ENCODE assay signal across 8 mouse cellular contexts in the genomic region with DNA sequence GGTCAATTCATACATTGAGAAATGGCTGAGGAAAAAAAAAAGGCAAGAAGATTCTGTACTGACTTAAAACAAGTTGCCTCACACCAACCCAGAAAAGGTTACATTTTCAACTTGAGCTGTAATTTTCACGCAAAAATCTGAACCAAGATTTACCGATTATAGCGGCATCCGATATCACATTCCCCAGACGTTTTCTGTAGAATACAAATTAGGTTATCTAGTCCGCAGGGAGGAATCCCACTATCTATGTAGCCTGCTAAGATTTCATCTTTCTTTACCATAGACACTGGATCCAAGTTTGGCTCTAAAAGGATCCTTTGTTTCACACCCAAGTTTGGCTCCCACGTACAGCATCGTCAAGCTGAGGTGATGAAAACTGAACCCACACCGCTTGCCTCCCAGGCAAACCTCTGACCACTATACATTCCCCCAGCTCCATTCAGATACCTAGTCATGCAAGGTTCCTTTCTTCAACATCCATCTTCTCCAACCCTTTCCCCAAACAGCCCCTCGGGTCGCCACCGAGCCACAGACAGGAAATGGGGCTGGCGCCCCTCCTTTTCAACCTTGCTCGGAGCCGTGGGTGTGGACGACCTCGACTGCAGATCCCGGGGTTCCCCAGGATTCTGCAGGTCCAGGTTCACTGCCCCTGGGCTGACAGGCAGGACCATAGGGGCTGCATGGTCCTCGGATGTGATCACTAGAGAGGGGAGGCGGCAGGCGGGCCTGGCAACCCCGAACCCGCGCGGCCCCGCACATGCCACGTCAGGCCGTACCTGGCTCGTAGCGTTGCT. TPM values are rescaled to one million over a fixed set of nuclear protein-coding genes. Genes with fewer than 3 reads are reported as not detected.
DNase-seq lines count a peak whose midpoint lies in the region; ATAC-seq lines count a peak whose summit lies in the region.

No protein-coding gene starts in this region.

- peaks cover 13% of the 10 kb centered on the region for H3K4me1 ChIP-seq in hindbrain, embryonic 12.5 days
- H3K4me1 ChIP-seq in midbrain, embryonic 10.5 days, result peaks cover 15% of the 10 kb centered on the region

- under 1% methylated on average over 30 of the region's 30 CpGs for WGBS in hindbrain, embryonic 12.5 days
- WGBS in midbrain, embryonic 10.5 days, result 1% methylated on average over 30 of the region's 30 CpGs

- H3K4me2 ChIP-seq in hindbrain, embryonic 12.5 days (replicated peaks), result peak overlapping the region; percentile 56

- intact Hi-C loops in left cerebral cortex, postnatal 36 days (cut with DNase I), result loop anchor here (2.0 to 5.0 kb wide), 4 partner anchors 43 to 271 kb away; a partner anchor contains a TSS

- peak overlapping the region; percentile 93 for H3K27ac ChIP-seq in hindbrain, embryonic 12.5 days
- H3K27ac ChIP-seq in midbrain, embryonic 10.5 days (replicated peaks), result peak overlapping the region; percentile 91

- H3K9me3 ChIP-seq in hindbrain, embryonic 12.5 days (replicated peaks), result no peaks in the 10 kb centered on the region
- H3K9me3 ChIP-seq in midbrain, embryonic 10.5 days (replicated peaks), result no peaks in the 10 kb centered on the region

- H3K4me3 ChIP-seq in hindbrain, embryonic 12.5 days, result peak overlapping the region; percentile 92
- peak overlapping the region; percentile 76 for H3K4me3 ChIP-seq in midbrain, embryonic 10.5 days

- no peaks in the 10 kb centered on the region for H3K27me3 ChIP-seq in hindbrain, embryonic 12.5 days
- no peaks in the 10 kb centered on the region for H3K27me3 ChIP-seq in midbrain, embryonic 10.5 days (ENCODE audit: low read depth, poor library complexity, severe bottlenecking)

- peak; percentile 8 for DNase-seq in left cerebral cortex, adult 11 months (ENCODE audit: low spot score)
- DNase-seq in left cerebral cortex, postnatal 36 days (ENCODE audit: low spot score in 2 of 2), result no peak
- DNase-seq in brain, adult 2 months (ENCODE audit: low read depth, low spot score), result peak; percentile 55
- no peak for DNase-seq in midbrain, embryonic 10.5 days (ENCODE audit: low spot score)
- no peak for DNase-seq in ovary, postnatal 14 days (ENCODE audit: low spot score)
- no peak for DNase-seq in cerebellum, adult 9-10 months
- no peak for DNase-seq in ovary, postnatal 36 days (ENCODE audit: low spot score)

- ATAC-seq in hindbrain, embryonic 12.5 days (ENCODE audit: low FRiP score), result no peak

- H3K36me3 ChIP-seq in hindbrain, embryonic 12.5 days, result no peaks in the 10 kb centered on the region
- no peaks in the 10 kb centered on the region for H3K36me3 ChIP-seq in midbrain, embryonic 10.5 days

- peak overlapping the region; percentile 87 for H3K9ac ChIP-seq in hindbrain, embryonic 12.5 days

RNA-seq across cellular contexts. Expression of a gene that starts 0.5 kb away (rescaled TPM):
- total RNA-seq in left cerebral cortex, postnatal 36 days (2021), result 10 to 100 TPM; 16.5 to 18.3 TPM
- polyA plus RNA-seq in hindbrain, embryonic 12.5 days (2016; fragmentation: Nextera tagmentation; extraction: Ambion mirVana), result 32.3 and 32.4 TPM in 2 replicates
- 32.8 and 37.2 TPM in 2 replicates for polyA plus RNA-seq in midbrain, embryonic 10.5 days (2016; fragmentation: Nextera tagmentation; extraction: Ambion mirVana)

RNA-seq across cellular contexts. Expression of a gene that starts 0.8 kb away (rescaled TPM):
- 10 to 100 TPM; 35.8 to 46.1 TPM for total RNA-seq in left cerebral cortex, postnatal 36 days (2021)
- polyA plus RNA-seq in hindbrain, embryonic 12.5 days (2016; fragmentation: Nextera tagmentation; extraction: Ambion mirVana), result 42.7 and 44.6 TPM in 2 replicates
- 15.1 and 21.2 TPM in 2 replicates for polyA plus RNA-seq in midbrain, embryonic 10.5 days (2016; fragmentation: Nextera tagmentation; extraction: Ambion mirVana)

RNA-seq across cellular contexts. Expression of a gene that starts 17.7 kb away (rescaled TPM):
- 1 to 10 TPM; 2.4 to 3.4 TPM for total RNA-seq in left cerebral cortex, postnatal 36 days (2021)
- 1.0 and 1.2 TPM in 2 replicates for polyA plus RNA-seq in hindbrain, embryonic 12.5 days (2016; fragmentation: Nextera tagmentation; extraction: Ambion mirVana)
- polyA plus RNA-seq in midbrain, embryonic 10.5 days (2016; fragmentation: Nextera tagmentation; extraction: Ambion mirVana), result 0.26 and 0.44 TPM in 2 replicates

Comparison
In these comparisons a context has a peak if more than half of its experiments do, and no peak if none do; other contexts are left out.
1. DNase-seq: peak in left cerebral cortex, adult 11 months (single experiment) and brain, adult 2 months (single experiment); none in left cerebral cortex, postnatal 36 days (0 of 2), midbrain, embryonic 10.5 days (single experiment), ovary, postnatal 14 days (single experiment), cerebellum, adult 9-10 months (single experiment) and ovary, postnatal 36 days (single experiment).